Comparison of ENCODE assay signal across 18 mouse cellular contexts in genomic region chr7:83104426-83104825, GRCm38 (mm10).
"Had no signal": no experiment of that assay in that cellular context is flagged by ENCODE, and none has a peak within 500 bp of the region (broad histone marks: within the 10 kb centered on the region; RNA-seq: fewer than 3 reads in every experiment).

No protein-coding gene starts in this region.

- H3K36me3 ChIP-seq: kidney, embryonic 15.5 days; limb, embryonic 13.5 days; liver, embryonic 13.5 days; neural tube, embryonic 13.5 days; stomach, embryonic 15.5 days had no signal

- H3K27me3 ChIP-seq: kidney, embryonic 15.5 days; limb, embryonic 13.5 days; liver, embryonic 13.5 days; neural tube, embryonic 13.5 days; stomach, embryonic 15.5 days had no signal

- H3K9ac ChIP-seq: kidney, embryonic 15.5 days; limb, embryonic 13.5 days; liver, embryonic 13.5 days; neural tube, embryonic 13.5 days; stomach, embryonic 15.5 days had no signal

- H3K27ac ChIP-seq: kidney, embryonic 15.5 days; limb, embryonic 13.5 days; liver, embryonic 13.5 days; neural tube, embryonic 13.5 days; stomach, embryonic 15.5 days had no signal

- ATAC-seq: intestine, postnatal 0 days had no signal

- H3K9me3 ChIP-seq: kidney, embryonic 15.5 days; limb, embryonic 13.5 days; liver, embryonic 13.5 days; neural tube, embryonic 13.5 days; stomach, embryonic 15.5 days had no signal

- H3K4me1 ChIP-seq: kidney, embryonic 15.5 days; liver, embryonic 13.5 days; neural tube, embryonic 13.5 days; stomach, embryonic 15.5 days had no signal

- H3K4me3 ChIP-seq: kidney, embryonic 15.5 days; limb, embryonic 13.5 days; liver, embryonic 13.5 days; myocyte; neural tube, embryonic 13.5 days; stomach, embryonic 15.5 days had no signal

- DNase-seq: kidney, postnatal 4 days; left cerebral cortex, postnatal 4 days; liver, embryonic 13.5 days; lung, adult 2 months; lung, postnatal 14 days; lung, postnatal 4 days; midbrain, embryonic 14.5 days; retina, postnatal 1 day; right cerebral cortex, postnatal 25 days; spleen, adult 18-20 months; thymus, postnatal 36 days had no signal

- H3K4me2 ChIP-seq: kidney, embryonic 15.5 days; limb, embryonic 13.5 days; liver, embryonic 13.5 days; midbrain, embryonic 11.5 days; neural tube, embryonic 13.5 days; stomach, embryonic 15.5 days had no signal
